Mouse (Mus musculus) embryonic facial prominence, embryonic 14.5 days (tissue): ENCODE results near the gene Dpp7. TPM values are rescaled to one million over a fixed set of nuclear protein-coding genes. Genes with fewer than 3 reads are reported as not detected.
A peak's percentile ranks its signal among the peaks of the same experiment; 100 is the strongest.

ENCODE experiments used
- ATAC-seq: fragments of 200-750 bp; cut with Nextera tagmentation; 2 replicates; pipeline ENCODE4 v1.8.0; 2017; ENCODE audit warnings: low read depth, moderate number of reproducible peaks, moderate TSS enrichment
- DNase-seq: peaks from one replicate; pipeline ENCODE4 v3.0.0-alpha.2; 2015; ENCODE audit warnings: low spot score
- H3K27ac ChIP-seq: fragments of 300-500 bp; sonication (generic); replicated peaks from 2 replicates; pipeline ENCODE4 v1.5.1; 2014; ENCODE audit warnings: low read depth, mild to moderate bottlenecking, low read length, moderate library complexity
- H3K27me3 ChIP-seq: fragments of 300-500 bp; sonication (generic); replicated peaks from 2 replicates; pipeline ENCODE4 v1.6.1; 2014; ENCODE audit warnings: low read length; ENCODE audit not compliant: control insufficient read depth, insufficient read depth
- H3K36me3 ChIP-seq: fragments of 300-500 bp; sonication (generic); 2 replicates; pipeline ENCODE4 v1.6.1; 2014; ENCODE audit warnings: low read length, mixed read lengths; ENCODE audit not compliant: control insufficient read depth, insufficient read depth
- H3K4me1 ChIP-seq: fragments of 300-500 bp; sonication (generic); 2 replicates; pipeline ENCODE4 v1.6.1; 2014; ENCODE audit warnings: antibody characterized with exemption, low read length; ENCODE audit not compliant: control insufficient read depth, insufficient read depth
- H3K4me2 ChIP-seq: fragments of 300-500 bp; sonication (generic); 2 replicates; pipeline ENCODE4 v1.6.1; 2014; ENCODE audit warnings: low read depth, mild to moderate bottlenecking, low read length, moderate library complexity, mixed read lengths
- H3K4me3 ChIP-seq: fragments of 300-500 bp; sonication (generic); 2 replicates; pipeline ENCODE4 v1.5.1; 2014; ENCODE audit warnings: low read depth, mild to moderate bottlenecking, low read length
- H3K9ac ChIP-seq: fragments of 300-500 bp; sonication (generic); 2 replicates; pipeline ENCODE4 v1.6.1; 2014; ENCODE audit warnings: low read depth, mild to moderate bottlenecking, low read length, moderate library complexity, mixed read lengths
- H3K9me3 ChIP-seq: fragments of 300-500 bp; sonication (generic); 2 replicates; pipeline ENCODE4 v1.6.1; 2016; ENCODE audit warnings: low read length; ENCODE audit not compliant: control insufficient read depth
- WGBS: fragments of 180-500 bp; shearing (Covaris S2); extraction: QIAGEN DNeasy Blood & Tissue Kit; methylation state at CpG from one replicate; pipeline ENCODE4 v1.1.7; 2014; 5-methylcytosine and 5-hydroxymethylcytosine counted together
- polyA plus RNA-seq: library from polyadenylated mRNA; unstranded; fragments of >200 nt; fragmentation: Nextera tagmentation; extraction: Ambion mirVana; gene quantifications from 2 replicates; pipeline ENCODE4 v1.2.1, GENCODE M21; 2014

Gene Dpp7
- polyA plus RNA-seq, 1 experiment from 2014 or later: 19.7 TPM

DNA sequence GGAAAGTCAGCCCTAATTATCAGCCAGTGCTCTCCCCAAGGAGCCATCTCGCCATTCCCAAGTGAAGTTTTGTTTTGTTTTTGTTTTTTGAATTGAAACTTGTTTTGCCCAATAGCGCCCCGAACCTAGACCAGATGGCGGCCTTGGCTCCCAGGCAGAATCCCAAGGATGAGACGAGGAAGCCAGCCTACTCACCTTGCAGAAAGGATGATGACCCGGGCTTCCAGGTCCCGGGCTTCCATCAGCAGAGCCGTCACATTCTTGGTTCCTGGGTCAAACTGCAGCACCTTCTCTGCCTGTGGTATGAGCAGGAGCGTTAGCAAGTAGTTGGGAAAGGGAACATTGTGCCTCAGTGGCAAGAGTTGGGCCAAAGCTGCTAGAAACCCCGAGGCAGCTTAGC lies 46.0 kb downstream of the Dpp7 start:
- no peak overlapping the region for H3K27ac ChIP-seq
- no peaks in the 10 kb centered on the region for H3K36me3 ChIP-seq
- H3K9me3 ChIP-seq: no peaks in the 10 kb centered on the region
- no peak for ATAC-seq
- 50% methylated on average over 10 of the region's 10 CpGs for WGBS
- H3K4me1 ChIP-seq: no peaks in the 10 kb centered on the region
- no peak overlapping the region for H3K4me2 ChIP-seq
- H3K4me3 ChIP-seq: no peak overlapping the region
- H3K27me3 ChIP-seq: peaks cover 85% of the 10 kb centered on the region
- H3K9ac ChIP-seq: no peak overlapping the region
- DNase-seq: no peak

DNA sequence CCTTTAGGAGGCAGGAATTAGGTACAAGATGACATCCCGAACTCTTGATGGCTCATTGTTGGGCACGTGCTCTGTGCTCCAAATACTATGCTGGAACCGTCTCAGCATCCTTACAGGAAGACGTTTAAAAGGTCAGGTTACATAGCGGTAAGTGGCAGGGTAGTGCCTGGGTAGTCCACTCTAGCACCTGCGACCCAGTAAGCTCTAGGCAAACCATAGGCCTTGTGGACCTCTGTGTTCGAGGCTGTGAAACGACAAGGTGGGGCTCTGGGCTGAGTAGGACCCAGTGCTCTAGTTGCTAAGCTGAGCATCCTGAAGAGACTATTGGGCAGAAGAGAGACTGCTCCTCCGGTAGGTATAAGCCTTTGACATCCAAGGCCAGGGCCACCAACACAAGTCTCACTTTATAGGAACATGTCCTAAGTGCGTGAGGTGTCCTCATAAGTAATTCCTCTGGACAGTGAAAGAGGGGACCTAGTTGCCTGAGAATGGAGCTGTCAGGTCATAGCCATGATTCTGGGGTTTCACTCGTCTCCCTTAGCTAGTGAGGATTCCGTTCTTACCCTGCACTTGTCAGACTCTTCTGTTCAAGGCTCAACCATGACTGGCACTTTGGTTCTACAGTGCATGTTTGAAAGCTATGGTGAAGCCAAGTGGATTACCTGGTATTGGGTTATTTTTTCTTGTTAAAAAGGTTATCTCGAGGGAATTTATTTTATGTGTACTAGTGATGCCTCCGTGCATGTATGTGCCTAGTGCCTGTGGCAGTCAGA lies 50.4 kb downstream of the Dpp7 start:
- H3K36me3 ChIP-seq: no peaks in the 10 kb centered on the region
- H3K4me3 ChIP-seq: peak overlapping the region; percentile 34
- H3K27ac ChIP-seq: no peak overlapping the region
- H3K27me3 ChIP-seq: peaks cover 51% of the 10 kb centered on the region
- peak overlapping the region; percentile 62 for H3K4me2 ChIP-seq
- H3K9ac ChIP-seq: peak overlapping the region; percentile 56
- 48% methylated on average over 14 of the region's 14 CpGs for WGBS
- H3K4me1 ChIP-seq: 0 out of 2 replicates have a peak, but pooled peaks cover 2% of the 10 kb centered on the region
- DNase-seq (no peak), ATAC-seq (no peak)
- H3K9me3 ChIP-seq: no peaks in the 10 kb centered on the region

DNA sequence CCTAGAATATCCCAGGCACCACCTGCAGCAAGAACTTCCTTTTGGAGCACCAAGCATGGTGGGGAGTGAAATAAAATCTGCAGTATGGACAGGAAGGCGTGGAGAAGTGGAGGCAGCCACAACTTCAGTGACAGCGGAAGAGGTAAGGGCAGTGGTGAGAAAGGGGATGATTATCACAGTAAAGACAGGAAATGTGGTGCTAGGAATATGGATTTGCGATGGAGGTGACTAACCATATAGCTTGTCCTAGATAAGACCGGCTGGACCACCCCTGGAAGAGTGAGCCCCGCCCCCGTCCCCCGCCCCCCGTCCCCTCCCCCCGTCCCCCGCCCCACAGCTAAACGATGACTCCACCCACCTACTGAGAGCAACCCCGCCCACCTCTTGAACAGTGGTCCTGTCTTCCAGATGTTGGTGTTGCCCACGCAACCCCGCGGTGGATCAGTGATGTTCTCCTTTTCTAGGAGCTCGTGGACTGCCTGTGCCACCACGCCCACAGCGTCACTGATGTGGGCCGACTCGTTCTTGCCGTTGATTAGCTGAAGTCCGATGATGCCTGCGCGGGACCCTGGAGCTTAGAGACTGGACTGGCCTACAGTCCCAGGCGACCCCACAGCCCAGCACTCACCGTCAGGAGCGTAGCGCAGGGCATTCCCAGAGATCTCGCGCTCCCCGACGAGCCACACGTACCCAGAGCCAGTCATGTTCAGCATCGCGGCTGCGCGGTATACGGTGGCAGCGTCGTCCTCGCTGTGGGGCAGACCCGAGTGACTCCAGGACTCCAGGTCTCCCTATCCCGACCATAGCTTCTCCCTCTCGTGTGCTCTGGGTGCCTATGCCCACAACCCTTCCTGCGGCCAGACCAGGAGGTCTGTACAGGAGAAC lies 51.3 kb downstream of the Dpp7 start:
- 2% methylated on average over 26 of the region's 45 CpGs for WGBS
- H3K4me1 ChIP-seq: 0 out of 2 replicates have a peak, but pooled peaks cover 2% of the 10 kb centered on the region
- no peak overlapping the region for H3K27ac ChIP-seq
- no peaks in the 10 kb centered on the region for H3K36me3 ChIP-seq
- peak overlapping the region; percentile 34 for H3K4me3 ChIP-seq
- peak overlapping the region; percentile 56 for H3K9ac ChIP-seq
- ATAC-seq (peak; percentile 75), DNase-seq (peak; percentile 58)
- H3K9me3 ChIP-seq: no peaks in the 10 kb centered on the region
- H3K4me2 ChIP-seq: peak overlapping the region; percentile 62
- peaks cover 43% of the 10 kb centered on the region for H3K27me3 ChIP-seq

DNA sequence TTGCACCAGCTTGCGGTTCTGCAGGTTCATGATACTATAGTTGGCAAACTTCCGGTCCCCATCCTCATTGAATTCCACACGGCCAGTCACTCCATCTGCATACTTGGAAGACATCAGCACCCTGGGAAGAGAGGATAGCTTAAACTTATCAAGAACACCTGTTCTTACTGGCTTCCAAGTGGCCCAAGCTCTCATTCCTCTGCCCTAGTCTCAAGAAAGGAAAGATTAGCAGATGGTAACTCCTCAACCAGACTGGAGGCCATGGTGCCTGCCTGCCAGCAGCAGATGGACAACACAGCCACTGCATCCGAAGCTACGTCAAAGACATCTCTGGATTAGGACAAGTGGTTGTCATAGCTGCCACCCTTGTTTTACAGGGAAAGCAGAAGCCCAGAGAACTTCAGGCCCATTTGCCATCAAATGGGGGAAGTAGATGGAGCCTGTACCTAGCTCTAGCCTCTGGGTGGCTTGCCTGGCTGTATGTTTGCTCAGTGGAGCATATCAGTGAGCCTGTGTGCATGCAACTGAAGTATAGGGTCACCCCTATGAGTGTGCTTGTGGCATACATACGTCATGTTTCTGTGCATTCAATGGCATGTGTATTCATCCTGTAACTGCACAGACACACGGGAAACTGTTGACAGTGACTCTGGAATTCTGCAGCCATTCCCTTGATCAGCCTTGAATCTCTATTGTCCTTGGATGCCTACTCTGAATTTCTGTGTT lies 52.1 kb downstream of the Dpp7 start:
- 0 out of 2 replicates have a peak overlapping the region, but pooled peaks have one; percentile 62 for H3K4me2 ChIP-seq
- no peaks in the 10 kb centered on the region for H3K9me3 ChIP-seq
- ATAC-seq (no peak), DNase-seq (no peak)
- H3K27me3 ChIP-seq: peaks cover 37% of the 10 kb centered on the region
- H3K4me3 ChIP-seq: no peak overlapping the region; the same call in 1 of the 2 replicates
- no peak overlapping the region for H3K27ac ChIP-seq
- WGBS: 65% methylated on average over 7 of the region's 7 CpGs
- H3K9ac ChIP-seq: no peak overlapping the region
- no peaks in the 10 kb centered on the region for H3K36me3 ChIP-seq
- 0 out of 2 replicates have a peak, but pooled peaks cover 2% of the 10 kb centered on the region for H3K4me1 ChIP-seq

DNA sequence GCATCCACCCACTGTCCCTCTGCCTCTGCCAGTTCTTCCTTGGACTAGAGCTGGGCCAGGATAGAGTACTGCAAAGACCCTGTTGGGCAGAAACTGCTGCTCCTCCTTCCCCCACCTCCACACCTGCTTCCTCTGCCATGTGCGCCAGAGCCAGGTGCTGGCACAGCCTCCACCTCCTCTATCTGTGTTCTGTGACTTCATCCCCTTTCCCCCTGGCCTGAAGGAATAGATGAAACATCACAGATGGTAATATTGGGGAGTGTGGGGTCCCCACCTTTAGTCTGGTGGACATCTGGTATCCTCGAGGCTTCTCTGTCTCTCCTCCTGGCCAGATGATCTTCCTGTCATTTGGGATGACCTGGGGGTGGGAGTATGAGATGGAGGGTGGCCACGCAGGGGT lies 52.7 kb downstream of the Dpp7 start:
- DNase-seq (no peak), ATAC-seq (no peak)
- H3K4me3 ChIP-seq: no peak overlapping the region
- 0 out of 2 replicates have a peak, but pooled peaks cover 2% of the 10 kb centered on the region for H3K4me1 ChIP-seq
- H3K9me3 ChIP-seq: no peaks in the 10 kb centered on the region
- 55% methylated on average over 3 of the region's 3 CpGs for WGBS
- no peaks in the 10 kb centered on the region for H3K36me3 ChIP-seq
- H3K27me3 ChIP-seq: peaks cover 31% of the 10 kb centered on the region
- no peak overlapping the region for H3K4me2 ChIP-seq
- H3K9ac ChIP-seq: no peak overlapping the region
- H3K27ac ChIP-seq: no peak overlapping the region

Other genes with a start within 250 kb of the Dpp7 start
- gene Nrarp, start 175.6 kb downstream of the Dpp7 start, polyA plus RNA-seq: 16.5 and 20.9 TPM in 2 replicates
- gene Tor4a, start 159.5 kb downstream of the Dpp7 start, polyA plus RNA-seq: 7.5 and 7.8 TPM in 2 replicates
- gene Nelfb, start 144.9 kb downstream of the Dpp7 start, polyA plus RNA-seq: 76.8 and 94.4 TPM in 2 replicates
- not detected in 2 replicates for gene Stpg3, start 141.7 kb downstream of the Dpp7 start, polyA plus RNA-seq
- gene Fam166a, start 137.6 kb downstream of the Dpp7 start, polyA plus RNA-seq: not detected in 2 replicates
- 429 and 461 TPM in 2 replicates for gene Tubb4b, start 131.7 kb downstream of the Dpp7 start, polyA plus RNA-seq
- gene Slc34a3, start 122.0 kb downstream of the Dpp7 start, polyA plus RNA-seq: not detected in 2 replicates
- not detected in 2 replicates for gene Rnf224, start 119.6 kb downstream of the Dpp7 start, polyA plus RNA-seq
- gene Rnf208, start 114.1 kb downstream of the Dpp7 start, polyA plus RNA-seq: 11.8 and 16.3 TPM in 2 replicates
- gene Cysrt1, start 113.9 kb downstream of the Dpp7 start, polyA plus RNA-seq: 3.2 and 10.2 TPM in 2 replicates
- gene AL732309.1, start 109.5 kb downstream of the Dpp7 start, polyA plus RNA-seq: 4.5 and 6.1 TPM in 2 replicates
- gene Tmem203, start 100.9 kb downstream of the Dpp7 start, polyA plus RNA-seq: 16.1 and 16.6 TPM in 2 replicates
- gene Tprn, start 93.7 kb downstream of the Dpp7 start, polyA plus RNA-seq: 4.6 and 5.1 TPM in 2 replicates
- gene Ssna1, start 83.9 kb downstream of the Dpp7 start, polyA plus RNA-seq: 227 and 240 TPM in 2 replicates
- gene Anapc2, start 83.9 kb downstream of the Dpp7 start, polyA plus RNA-seq: 104 and 113 TPM in 2 replicates
- not detected in 2 replicates for gene Tmem210, start 68.2 kb downstream of the Dpp7 start, polyA plus RNA-seq
- gene Lrrc26, start 66.4 kb downstream of the Dpp7 start, polyA plus RNA-seq: 2.3 and 5.1 TPM in 2 replicates
- gene Grin1, start 37.2 kb downstream of the Dpp7 start, polyA plus RNA-seq: 1.7 and 1.8 TPM in 2 replicates
- gene Man1b1, start 24.0 kb downstream of the Dpp7 start, polyA plus RNA-seq: 74.7 and 75.0 TPM in 2 replicates
- 20.8 and 20.9 TPM in 2 replicates for gene Uap1l1, start 9.3 kb upstream of the Dpp7 start, polyA plus RNA-seq
- 21.4 and 29.3 TPM in 2 replicates for gene Sapcd2, start 16.0 kb upstream of the Dpp7 start, polyA plus RNA-seq
- 11.3 and 12.9 TPM in 2 replicates for gene Entpd2, start 39.5 kb upstream of the Dpp7 start, polyA plus RNA-seq
- gene Npdc1, start 43.0 kb upstream of the Dpp7 start, polyA plus RNA-seq: 75.1 TPM in 2 replicates
- 0.10 and 0.11 TPM in 2 replicates for gene Fut7, start 66.9 kb upstream of the Dpp7 start, polyA plus RNA-seq
- 6.4 and 6.9 TPM in 2 replicates for gene Abca2, start 72.3 kb upstream of the Dpp7 start, polyA plus RNA-seq
- gene Clic3, start 100.5 kb upstream of the Dpp7 start, polyA plus RNA-seq: 11.2 and 22.7 TPM in 2 replicates
- gene Paxx, start 104.7 kb upstream of the Dpp7 start, polyA plus RNA-seq: 39.3 and 41.7 TPM in 2 replicates
- 156 and 191 TPM in 2 replicates for gene Ptgds, start 113.7 kb upstream of the Dpp7 start, polyA plus RNA-seq
- not detected in 2 replicates for gene Lcn12, start 137.6 kb upstream of the Dpp7 start, polyA plus RNA-seq
- gene Fbxw5, start 144.4 kb upstream of the Dpp7 start, polyA plus RNA-seq: 56.9 and 73.6 TPM in 2 replicates
- 5.0 and 5.1 TPM in 2 replicates for gene C8g, start 145.4 kb upstream of the Dpp7 start, polyA plus RNA-seq
- gene Traf2, start 190.6 kb upstream of the Dpp7 start, polyA plus RNA-seq: 30.0 and 33.9 TPM in 2 replicates
- 312 and 318 TPM in 2 replicates for gene Edf1, start 201.5 kb upstream of the Dpp7 start, polyA plus RNA-seq
- gene Mamdc4, start 218.5 kb upstream of the Dpp7 start, polyA plus RNA-seq: 1.4 and 1.7 TPM in 2 replicates
- gene Phpt1, start 218.9 kb upstream of the Dpp7 start, polyA plus RNA-seq: 148 and 160 TPM in 2 replicates
- gene Ajm1, start 225.4 kb upstream of the Dpp7 start, polyA plus RNA-seq: 0.40 and 1.4 TPM in 2 replicates